Mouse (Mus musculus) Muller cell, postnatal 12 days (primary cell): ENCODE results near the gene Ccdc162.
A peak's percentile ranks its signal among the peaks of the same experiment; 100 is the strongest.

Experiments
- DNase-seq: peaks from one replicate; pipeline ENCODE4 v3.0.0-alpha.2; 2015; ENCODE audit errors: inconsistent ontology term

The Ccdc162 gene

GRCm38 (mm10) chr10:41578541-41578940 lies 137.9 kb downstream of the Ccdc162 start:
- DNase-seq: no peak

DNA sequence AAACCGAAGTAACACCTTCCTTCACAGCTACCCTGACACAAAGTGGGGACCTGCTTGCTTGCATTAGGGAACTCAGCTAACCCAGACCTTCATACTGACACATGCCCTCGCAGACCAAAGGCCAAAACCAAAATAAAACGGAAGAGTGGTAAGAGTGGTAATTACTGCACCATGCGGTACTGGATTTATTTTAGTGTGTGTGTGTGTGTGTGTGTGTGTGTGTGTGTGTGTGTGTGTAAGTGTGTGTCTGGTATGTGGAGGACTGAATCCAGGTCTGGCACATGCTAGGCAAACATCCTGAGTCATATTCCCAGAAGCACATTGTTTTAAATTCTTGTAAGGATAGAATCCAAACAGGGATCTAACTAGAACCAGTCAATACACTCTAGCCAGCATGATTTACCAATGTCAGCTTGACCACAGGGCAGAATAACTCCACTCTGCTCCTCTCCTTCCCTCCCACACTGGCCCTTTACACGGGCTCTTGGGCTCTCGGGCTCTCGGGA lies 140.1 kb downstream of the Ccdc162 start:
- DNase-seq: no peak

DNA sequence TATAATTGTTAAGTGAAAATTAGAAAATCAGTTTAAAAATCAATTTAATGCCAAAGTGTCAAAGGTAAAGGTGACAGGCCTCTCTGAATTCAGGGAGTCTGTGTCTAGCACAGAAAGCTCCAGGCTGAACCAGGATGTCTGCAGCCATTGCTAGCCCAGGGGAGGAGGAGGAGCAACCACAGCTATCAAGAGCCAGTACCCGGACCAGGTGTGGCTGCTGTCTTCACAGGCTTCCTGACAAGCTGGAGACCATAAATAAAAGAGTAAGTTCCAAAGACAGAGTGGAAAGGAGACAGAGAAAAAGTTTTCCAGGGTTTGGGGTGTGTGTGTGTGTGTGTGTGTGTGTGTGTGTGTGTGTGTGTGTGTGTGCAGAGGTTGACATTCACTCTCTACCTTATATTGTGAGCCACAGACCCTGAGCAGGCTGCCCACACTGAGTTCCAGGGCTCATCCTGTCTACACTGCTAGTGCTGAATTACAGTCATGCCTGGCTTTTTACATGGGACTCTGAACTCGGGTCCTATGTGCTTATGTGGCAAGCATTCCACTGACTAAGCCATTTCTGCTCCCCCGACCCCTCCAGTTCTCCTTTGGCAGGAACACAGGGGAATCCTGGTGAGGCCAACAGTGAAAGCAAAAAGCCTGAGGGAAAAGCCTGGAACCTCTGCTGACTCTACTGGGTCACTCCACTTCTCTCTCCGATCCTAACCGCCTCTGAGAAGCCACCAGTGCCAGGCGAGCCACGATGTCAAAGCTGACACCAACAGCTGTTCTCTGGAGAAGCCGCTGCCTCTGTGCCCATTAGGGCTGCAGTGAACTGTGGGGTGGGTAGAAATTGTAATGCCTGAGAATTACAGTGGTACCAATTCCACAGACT lies 140.7 kb downstream of the Ccdc162 start:
- DNase-seq: no peak

DNA sequence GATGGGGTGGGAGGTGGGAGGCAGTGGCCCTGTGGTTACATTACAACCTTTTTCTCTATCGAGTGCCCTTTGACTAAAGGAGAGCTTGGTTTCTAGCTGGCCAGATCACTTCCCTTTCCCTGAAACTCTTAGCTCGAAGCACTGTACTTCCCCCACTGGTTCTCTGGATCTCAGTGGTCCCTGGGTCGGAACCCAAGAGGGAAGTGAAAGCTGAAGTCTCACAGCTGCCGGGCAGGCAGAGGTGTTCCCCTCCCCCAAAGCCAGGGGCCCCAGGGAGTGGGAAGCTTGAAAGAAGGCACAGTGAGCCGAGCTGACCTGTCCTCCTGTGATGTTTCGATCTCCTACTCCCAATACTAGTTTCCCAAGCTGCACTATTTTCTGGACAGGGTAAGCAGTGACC lies 143.2 kb downstream of the Ccdc162 start:
- DNase-seq: no peak

DNA sequence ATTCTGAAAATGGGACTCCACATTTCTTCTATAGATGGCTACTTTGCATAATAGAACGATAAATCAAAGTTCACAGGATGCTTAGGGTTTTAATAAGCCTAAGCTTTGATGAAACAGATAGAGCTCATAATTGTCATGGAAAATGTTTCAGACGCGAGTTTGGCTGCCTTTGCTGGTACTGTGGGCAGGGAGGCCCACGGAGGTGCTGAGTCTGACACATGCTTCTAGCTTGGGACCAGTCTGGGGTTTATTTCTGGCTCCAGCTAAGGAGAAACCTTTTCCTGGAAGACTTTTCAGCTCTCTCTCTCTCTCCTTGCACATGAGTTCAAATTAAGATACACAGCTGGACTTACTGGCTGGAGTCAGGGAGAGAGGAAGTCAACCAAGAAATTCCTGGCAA lies 144.2 kb downstream of the Ccdc162 start:
- no peak for DNase-seq

DNA sequence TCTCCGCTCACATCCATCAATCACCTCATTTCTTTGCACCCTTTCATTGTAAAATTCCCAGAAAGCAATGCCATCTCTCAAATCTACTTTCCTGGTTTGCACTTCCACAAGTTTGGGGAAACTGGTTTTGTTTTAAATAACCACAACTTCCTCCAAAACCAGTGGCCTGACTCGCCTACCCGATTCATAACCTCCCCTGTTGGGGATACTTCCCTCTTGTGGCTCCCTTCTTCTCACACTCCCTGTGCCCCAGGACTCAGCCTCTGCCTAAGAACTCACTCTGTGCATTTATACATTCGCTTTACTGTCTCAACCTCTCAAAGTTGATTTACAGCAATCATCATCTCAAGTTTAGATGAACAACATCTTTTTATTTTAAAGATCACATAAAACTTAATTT lies 145.4 kb downstream of the Ccdc162 start:
- DNase-seq: no peak

GRCm38 (mm10) chr10:41568306-41568705 lies 148.1 kb downstream of the Ccdc162 start:
- DNase-seq: peak; percentile 34

DNA sequence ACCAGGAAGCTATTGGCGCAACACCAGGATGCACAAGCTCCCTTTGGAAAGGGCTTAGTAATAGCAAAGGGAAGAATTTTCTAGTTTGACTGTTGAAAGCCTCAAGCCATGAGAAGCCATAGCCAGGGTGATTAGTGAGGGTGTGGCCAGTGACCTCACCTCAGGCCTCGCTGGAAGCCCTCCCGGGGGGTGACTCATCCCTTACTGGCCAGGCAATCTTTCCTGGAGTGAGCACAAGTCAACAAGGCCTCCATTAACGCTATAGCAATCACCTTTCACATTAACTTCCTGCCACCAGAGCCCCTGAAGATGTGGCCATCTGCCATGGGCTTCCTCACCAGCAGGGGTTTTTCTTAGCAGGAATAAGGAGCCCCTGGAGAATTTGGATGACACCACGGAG lies 151.3 kb downstream of the Ccdc162 start:
- peak; percentile 86 for DNase-seq

DNA sequence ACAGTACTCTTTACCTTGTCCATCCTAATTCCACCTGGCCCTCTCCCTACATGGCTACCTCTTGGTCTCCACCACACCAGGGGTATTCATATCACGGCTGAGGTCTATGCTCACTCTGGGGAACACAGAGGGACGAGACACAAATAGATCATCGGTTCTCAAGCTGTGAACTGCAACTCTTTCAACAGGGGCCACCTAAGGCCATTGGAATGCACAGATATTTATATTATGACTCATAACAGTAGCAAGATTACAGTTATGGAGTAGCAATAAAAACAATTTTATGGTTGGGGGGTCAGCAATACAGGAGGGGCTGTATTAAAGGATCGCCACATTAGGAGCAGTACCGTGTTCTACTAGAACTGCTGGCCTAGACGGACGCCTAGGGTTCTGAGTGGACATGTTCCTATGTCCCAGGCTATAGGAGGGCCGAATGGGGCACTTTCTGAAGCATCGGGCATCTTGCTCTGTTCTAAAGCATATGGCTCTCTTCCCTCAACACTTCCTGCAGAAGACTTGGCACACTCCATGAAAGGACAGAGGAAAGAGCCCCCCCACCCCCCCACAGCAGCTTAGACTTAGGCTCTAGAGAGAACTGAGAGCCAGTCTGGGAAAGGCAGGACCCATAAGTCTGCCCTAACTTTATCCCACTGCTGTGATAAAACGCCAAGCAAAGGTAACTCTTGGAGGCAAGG lies 154.6 kb downstream of the Ccdc162 start:
- no peak for DNase-seq

- DNase-seq: no peak
Observed at GRCm38 (mm10) chr10:41558401-41558800, 158.0 kb downstream of the Ccdc162 start.

DNA sequence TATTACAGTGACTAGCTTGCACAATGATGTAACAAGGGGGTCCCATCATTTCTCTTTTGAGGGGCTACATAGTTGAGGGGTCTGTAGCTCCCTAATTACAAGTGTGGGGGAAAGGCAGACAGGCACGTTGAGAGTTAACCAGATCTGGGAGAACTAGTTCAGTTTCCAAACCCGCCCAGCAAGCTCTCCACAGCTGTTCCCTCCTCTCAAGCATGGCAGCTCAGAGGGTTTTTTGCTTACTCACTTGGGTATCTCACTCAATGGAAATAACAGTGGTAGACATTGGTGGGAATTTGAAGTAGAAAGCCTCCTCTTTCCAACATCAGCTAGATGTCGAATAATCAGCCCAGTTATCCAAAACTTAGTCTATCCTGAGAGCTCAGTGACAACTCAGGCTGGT lies 161.4 kb downstream of the Ccdc162 start:
- no peak for DNase-seq

DNA sequence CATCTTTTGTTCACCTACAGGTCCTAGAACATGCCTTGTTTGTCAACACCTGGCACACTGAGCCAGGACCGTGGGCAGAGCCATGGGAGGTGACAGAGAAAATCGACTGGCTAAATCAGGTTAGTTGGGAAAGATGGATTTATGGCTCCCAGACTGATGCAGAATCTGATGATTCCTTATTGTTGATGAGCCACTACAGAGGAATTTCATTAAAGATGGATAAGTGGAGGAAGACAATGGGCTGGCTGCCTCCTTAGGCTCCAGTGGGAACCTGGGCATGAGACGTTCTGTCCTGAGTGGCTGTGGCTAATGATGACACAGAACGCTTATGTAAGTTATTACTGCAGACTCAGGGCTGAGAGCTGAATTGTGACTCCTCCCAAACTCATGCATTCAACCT lies 162.7 kb downstream of the Ccdc162 start:
- DNase-seq: peak; percentile 66

- DNase-seq: no peak
Observed at GRCm38 (mm10) chr10:41552847-41553589, 163.4 kb downstream of the Ccdc162 start.

- DNase-seq: no peak
Observed at GRCm38 (mm10) chr10:41552319-41552718, 164.1 kb downstream of the Ccdc162 start.

DNA sequence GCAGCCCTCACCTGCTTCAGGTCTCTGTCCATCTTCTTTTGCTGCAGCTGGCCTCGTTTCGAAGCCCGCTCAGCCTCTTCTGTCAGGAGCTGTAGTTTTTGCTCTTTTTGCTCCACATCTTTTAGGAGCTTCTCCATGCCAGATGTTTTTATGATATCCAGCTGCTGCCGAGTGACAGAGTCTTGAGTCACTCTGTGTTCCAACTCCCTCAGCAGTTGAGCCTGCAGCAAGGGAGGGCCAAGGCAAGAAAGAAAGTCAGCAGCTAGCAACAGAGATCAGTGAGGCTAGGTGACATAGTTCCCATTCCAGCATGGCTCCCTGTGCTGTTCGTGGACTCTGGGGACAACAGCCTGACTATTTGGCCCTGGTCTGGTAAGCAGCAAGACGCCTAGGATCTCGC lies 165.7 kb downstream of the Ccdc162 start:
- no peak for DNase-seq

- DNase-seq: no peak
Observed at GRCm38 (mm10) chr10:41546396-41547165, 169.9 kb downstream of the Ccdc162 start.

- DNase-seq: no peak
Observed at GRCm38 (mm10) chr10:41545224-41545755, 171.1 kb downstream of the Ccdc162 start.

DNA sequence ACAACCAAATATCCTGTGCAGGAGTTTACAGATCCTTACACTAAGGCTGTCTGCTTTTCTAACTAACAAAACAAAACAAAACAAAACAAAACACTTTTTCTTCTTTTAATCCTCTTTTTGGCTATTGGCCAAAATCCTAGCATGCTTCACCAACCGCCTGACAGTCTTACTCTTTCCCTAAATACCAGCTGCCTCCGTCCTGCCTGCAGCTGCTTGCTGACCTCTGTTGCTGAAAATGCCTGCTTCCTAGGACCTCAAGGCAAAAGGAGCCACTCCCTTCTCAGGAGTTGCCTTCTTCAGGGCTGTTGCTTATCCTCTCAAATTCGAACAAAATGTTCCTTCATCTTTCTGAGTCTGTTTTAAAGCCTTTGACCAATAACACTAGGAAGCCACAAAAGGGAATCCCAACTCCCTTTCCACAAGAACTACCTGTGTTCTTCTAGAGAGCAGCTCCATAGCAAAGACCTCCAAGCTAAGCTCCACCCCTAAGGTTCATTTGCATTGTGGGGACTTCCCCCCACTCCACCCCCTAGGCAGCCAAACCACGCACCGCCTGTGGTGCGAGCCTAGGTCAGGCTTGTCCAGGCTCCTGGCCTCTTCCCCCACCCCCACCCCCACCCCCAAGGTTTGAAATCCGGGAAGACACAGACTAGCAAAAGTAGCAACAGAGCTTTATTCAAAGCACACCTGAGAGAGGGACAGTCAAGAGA lies 171.8 kb downstream of the Ccdc162 start:
- DNase-seq: peak; percentile 38

DNA sequence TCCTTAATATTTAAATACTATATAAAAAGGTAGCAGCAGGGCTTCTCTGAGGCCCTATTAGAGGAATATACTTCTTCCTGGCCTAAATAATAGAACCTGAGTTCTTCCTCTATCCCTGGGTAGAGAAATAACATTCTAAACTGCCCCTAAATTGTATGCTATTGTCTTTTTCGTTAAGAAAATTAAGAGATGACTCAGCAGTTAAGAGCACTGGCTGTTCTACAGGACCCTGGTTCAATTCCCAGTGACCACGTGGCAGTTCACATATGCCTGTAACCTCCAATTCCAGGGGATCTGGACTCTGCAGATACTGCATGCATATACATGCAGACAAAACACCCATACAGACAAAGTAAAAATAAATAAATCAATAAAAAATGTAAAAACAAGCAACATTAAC lies 172.6 kb downstream of the Ccdc162 start:
- DNase-seq: no peak

DNA sequence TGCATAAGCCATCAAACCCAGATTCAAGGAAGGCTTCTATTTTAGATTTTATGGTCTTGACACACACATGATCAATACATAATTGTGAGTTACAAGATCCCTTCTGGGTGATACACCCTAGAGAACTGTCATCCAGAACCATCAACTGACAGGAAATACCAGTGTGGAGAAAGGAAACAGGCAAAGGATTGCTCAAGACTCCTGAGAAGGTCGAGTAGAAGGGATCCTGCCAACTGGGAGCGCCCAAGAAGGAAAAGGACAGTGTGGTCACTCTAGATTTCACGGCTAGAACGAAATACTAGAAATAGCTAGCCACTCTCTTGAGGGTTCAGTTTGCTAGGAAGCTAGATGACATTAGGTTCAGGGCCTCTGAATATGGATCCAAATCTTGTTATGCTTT lies 173.0 kb downstream of the Ccdc162 start:
- no peak for DNase-seq

GRCm38 (mm10) chr10:41542057-41542456 lies 174.4 kb downstream of the Ccdc162 start:
- DNase-seq: no peak
